Mouse (Mus musculus): ENCODE results near the gene Evx2.

GRCm38 (mm10) chr2:74676376-74677052, 17.2 kb upstream of the Evx2 start:
- TF ChIP-seq CTCF (IDR thresholded peaks at IDR 0.05; ENCODE audit: low read depth) (no peak), EP300 (optimal IDR thresholded peaks at IDR 0.05) (no peak)
